Mouse (Mus musculus): ENCODE results near the gene Ror1. TPM values are rescaled to one million over a fixed set of nuclear protein-coding genes. Genes with fewer than 3 reads are reported as not detected.

The Ror1 gene
- polyA plus RNA-seq, 1 experiment from 2014 or later, result 0.29 TPM

DNA sequence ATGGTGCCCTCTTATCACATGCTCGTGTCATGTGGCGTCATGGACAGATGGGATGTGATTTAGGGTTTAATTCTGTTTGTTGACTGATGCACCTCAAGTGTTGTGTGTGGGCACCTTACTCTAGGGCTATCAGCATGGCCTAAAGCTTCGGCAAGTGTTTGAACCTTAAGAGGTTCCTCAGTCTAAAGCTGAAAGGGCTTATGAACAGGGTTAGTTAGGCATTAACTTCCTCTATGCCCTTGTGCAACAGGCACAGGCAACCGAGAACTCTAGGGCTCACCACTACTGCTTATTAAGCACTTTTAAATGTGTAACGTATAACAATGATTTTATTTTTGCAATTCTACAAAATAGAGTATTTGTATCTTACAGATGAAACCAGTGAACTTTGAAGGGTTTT is 162.9 kb downstream of the Ror1 start:
- Histone ChIP-seq H3K4me2 (no peak overlapping the region), H3K4me3 (replicated peaks) (no peak overlapping the region), H3K9me3 (replicated peaks) (no peaks in the 10 kb centered on the region), H3K9ac (no peak overlapping the region), H3K4me1 (replicated peaks) (no peaks in the 10 kb centered on the region), H3K36me3 (replicated peaks) (no peaks in the 10 kb centered on the region), H3K27ac (replicated peaks) (no peak overlapping the region), H3K27me3 (no peaks in the 10 kb centered on the region)
- ATAC-seq (ENCODE audit: insufficient read depth), result peak; percentile 42; the same call in 1 of the 2 replicates
- WGBS (ENCODE audit: insufficient replicate concordance), result 42% methylated on average over 5 of the region's 5 CpGs

DNA sequence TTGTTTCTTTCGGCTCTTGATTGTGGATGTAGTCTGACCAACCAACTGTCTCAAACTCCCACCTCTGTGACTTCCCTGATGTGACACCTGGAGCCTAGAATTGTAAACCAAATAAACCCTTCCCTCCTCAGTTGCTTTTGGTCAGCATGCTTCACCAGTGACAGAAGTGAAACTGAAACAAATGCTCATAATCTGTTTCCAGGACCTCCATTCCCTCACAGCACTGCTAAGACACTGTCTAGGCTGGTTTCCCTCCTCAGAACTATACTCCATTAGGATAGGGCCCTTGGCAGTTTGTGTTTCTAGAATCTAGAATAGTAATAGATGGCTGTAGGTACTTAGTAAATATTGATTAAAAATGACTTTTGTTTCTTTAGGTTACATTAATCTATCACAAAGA is 168.3 kb downstream of the Ror1 start:
- H3K36me3 ChIP-seq (replicated peaks), result no peaks in the 10 kb centered on the region

DNA sequence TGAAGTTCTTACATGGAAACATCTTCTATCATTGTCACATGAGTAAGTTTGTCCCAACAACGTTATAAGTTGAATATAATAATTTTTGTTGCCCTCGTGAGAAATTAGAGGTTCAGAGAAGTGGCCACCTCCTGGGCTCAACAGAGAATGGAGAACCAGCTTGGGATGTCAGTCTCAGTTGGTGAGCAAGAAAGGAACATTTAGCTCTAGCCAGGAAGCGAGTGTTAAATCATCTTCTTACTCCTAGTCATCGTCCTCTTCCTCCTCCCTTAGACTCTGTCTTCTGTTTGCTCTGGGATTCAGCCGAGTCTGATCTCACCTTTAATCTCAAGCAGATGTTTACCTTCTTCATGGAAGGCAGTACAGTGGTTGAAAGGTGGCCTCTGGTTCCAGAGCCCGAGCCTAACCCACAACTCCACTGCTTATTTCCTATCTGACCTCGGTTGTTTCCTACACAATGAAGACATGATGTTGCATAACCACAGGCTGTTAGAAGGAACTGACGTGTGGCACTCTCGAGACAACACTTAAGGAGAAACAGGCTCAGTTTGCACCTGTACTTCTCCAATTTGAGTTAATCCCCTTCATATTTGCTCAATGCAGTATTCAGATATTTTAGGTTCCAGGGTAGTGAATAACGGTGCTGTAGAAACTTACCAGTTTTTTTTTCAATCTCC is 175.6 kb downstream of the Ror1 start:
- H3K4me1 ChIP-seq (replicated peaks), result no peaks in the 10 kb centered on the region
- no peaks in the 10 kb centered on the region for H3K36me3 ChIP-seq (replicated peaks)
- no peak overlapping the region for H3K27ac ChIP-seq (replicated peaks)
- H3K9me3 ChIP-seq (replicated peaks), result no peaks in the 10 kb centered on the region
- H3K4me2 ChIP-seq, result no peak overlapping the region
- no peak overlapping the region for H3K9ac ChIP-seq
- WGBS (ENCODE audit: insufficient replicate concordance), result 19% methylated on average over 10 of the region's 10 CpGs
- no peaks in the 10 kb centered on the region for H3K27me3 ChIP-seq
- no peak overlapping the region for H3K4me3 ChIP-seq (replicated peaks)
- no peak for ATAC-seq (ENCODE audit: insufficient read depth)

More for the DNA sequence above, 168.3 kb downstream of the Ror1 start:
- Histone ChIP-seq H3K4me3 (replicated peaks) (no peak overlapping the region), H3K9ac (no peak overlapping the region), H3K27me3 (no peaks in the 10 kb centered on the region), H3K9me3 (replicated peaks) (no peaks in the 10 kb centered on the region), H3K4me1 (replicated peaks) (no peaks in the 10 kb centered on the region), H3K4me2 (no peak overlapping the region), H3K27ac (replicated peaks) (no peak overlapping the region)
- ATAC-seq (ENCODE audit: insufficient read depth), result no peak
- WGBS (ENCODE audit: insufficient replicate concordance), result 70% methylated on average over 1 of the region's 1 CpGs

DNA sequence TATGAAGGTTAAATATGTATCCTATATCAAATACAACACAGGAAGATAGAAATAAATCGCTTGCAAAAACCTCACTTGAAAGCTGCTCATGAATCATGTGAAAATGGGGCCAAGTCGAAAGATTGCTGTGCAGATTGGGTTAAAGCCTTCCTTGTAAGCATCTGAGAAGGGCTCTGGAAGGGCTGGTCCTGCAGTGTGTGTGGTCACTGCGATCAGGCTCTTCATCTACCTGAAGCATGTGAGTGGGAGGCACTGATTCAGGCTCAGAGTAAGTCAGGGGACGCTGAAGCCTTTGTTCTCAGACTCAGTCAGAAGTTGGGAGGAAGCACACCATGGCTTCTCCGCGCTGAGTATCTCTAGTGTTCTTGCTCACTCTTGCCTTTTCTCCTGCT is 176.1 kb downstream of the Ror1 start:
- H3K4me3 ChIP-seq (replicated peaks), result no peak overlapping the region
- no peak overlapping the region for H3K9ac ChIP-seq
- ATAC-seq (ENCODE audit: insufficient read depth), result no peak
- H3K36me3 ChIP-seq (replicated peaks), result no peaks in the 10 kb centered on the region
- no peaks in the 10 kb centered on the region for H3K4me1 ChIP-seq (replicated peaks)
- H3K9me3 ChIP-seq (replicated peaks), result no peaks in the 10 kb centered on the region
- H3K27me3 ChIP-seq, result no peaks in the 10 kb centered on the region
- H3K4me2 ChIP-seq, result no peak overlapping the region
- H3K27ac ChIP-seq (replicated peaks), result no peak overlapping the region
- 41% methylated on average over 6 of the region's 6 CpGs for WGBS (ENCODE audit: insufficient replicate concordance)

DNA sequence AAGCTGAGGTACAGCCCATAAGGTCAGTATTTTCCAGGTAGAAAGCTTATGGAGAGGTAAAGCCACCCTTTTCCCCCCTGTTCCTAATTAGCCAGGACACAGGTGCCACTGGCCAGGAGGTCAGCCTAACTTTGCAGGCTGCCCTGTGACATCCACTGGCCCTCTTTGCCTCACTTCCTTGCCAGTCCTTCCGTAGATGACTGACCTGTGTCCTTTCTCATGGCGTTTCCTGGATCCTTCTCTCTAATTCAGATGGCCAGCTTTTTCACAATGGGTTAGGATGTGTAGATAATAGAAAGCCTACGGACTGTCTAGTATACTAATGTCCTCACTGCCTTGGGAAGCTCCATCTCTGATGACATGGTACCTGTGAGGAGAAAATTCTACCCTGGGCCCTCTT is 177.8 kb downstream of the Ror1 start:
- H3K4me3 ChIP-seq (replicated peaks), result no peak overlapping the region

DNA sequence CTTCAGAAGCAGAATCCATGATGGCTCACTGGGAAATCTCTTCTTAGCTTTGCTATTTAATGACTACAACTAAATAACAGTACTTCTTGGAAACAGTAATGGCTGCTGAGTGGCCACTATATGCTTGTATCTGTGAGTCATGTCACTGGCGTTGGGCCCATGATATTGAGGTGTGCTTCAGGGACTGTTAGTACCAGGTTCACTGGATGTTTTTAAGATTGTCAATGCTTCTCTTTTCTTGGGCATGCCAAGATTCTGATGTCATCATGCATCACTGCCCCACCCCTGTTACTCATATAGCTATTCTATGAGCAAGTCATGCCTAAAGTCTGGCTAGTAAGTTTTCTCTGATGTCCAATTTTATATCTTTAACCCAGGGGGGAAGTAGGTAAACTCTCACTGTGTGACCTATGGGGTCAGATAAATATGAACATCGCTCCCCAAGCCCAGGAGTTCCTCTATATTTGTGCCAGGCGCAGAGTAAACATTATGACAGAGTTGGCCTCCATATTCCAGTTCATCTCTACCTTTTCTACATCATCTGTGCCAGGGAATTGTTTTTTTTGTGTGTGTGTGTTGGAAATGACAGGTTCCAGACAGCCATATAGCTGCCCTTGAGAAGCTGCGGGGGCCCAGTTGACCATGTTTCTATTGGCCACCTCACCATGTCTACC is 178.4 kb downstream of the Ror1 start:
- no peak overlapping the region for H3K4me3 ChIP-seq (replicated peaks)
- no peaks in the 10 kb centered on the region for H3K27me3 ChIP-seq
- no peak overlapping the region for H3K27ac ChIP-seq (replicated peaks)
- H3K9ac ChIP-seq, result no peak overlapping the region
- H3K4me1 ChIP-seq (replicated peaks), result no peaks in the 10 kb centered on the region
- no peak overlapping the region for H3K4me2 ChIP-seq
- no peaks in the 10 kb centered on the region for H3K9me3 ChIP-seq (replicated peaks)
- WGBS (ENCODE audit: insufficient replicate concordance), result 62% methylated on average over 4 of the region's 4 CpGs
- no peak for ATAC-seq (ENCODE audit: insufficient read depth)
- H3K36me3 ChIP-seq (replicated peaks), result no peaks in the 10 kb centered on the region

More for the DNA sequence above, 177.8 kb downstream of the Ror1 start:
- WGBS (ENCODE audit: insufficient replicate concordance), result 54% methylated on average over 3 of the region's 3 CpGs
- no peak for ATAC-seq (ENCODE audit: insufficient read depth)
- H3K9ac ChIP-seq, result no peak overlapping the region
- no peak overlapping the region for H3K27ac ChIP-seq (replicated peaks)
- no peaks in the 10 kb centered on the region for H3K9me3 ChIP-seq (replicated peaks)
- H3K4me1 ChIP-seq (replicated peaks), result no peaks in the 10 kb centered on the region
- no peaks in the 10 kb centered on the region for H3K36me3 ChIP-seq (replicated peaks)
- H3K27me3 ChIP-seq, result no peaks in the 10 kb centered on the region
- H3K4me2 ChIP-seq, result no peak overlapping the region

DNA sequence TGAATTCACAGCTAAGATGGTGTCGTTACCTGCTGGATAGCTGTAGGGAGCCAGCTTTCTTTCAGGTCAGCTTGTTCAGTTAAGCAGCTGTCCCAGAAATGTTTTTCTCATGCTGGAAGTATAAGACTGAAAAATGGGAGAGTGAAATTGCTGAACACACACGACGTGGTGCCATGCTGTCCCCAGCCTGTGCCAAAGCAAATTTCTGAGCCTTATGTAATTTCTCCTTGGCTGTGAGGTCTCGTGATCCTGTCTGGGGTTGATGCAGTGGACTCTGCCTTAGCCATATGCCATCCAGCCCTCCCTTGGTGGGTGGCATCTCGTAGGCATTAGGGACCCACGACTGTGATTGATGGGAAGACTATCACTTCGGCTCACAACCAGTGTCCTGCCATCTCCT is 180.9 kb downstream of the Ror1 start:
- H3K9ac ChIP-seq, result no peak overlapping the region
- H3K27ac ChIP-seq (replicated peaks), result no peak overlapping the region
- H3K27me3 ChIP-seq, result no peaks in the 10 kb centered on the region
- H3K4me2 ChIP-seq, result no peak overlapping the region
- ATAC-seq (ENCODE audit: insufficient read depth), result no peak
- no peaks in the 10 kb centered on the region for H3K9me3 ChIP-seq (replicated peaks)
- H3K36me3 ChIP-seq (replicated peaks), result no peaks in the 10 kb centered on the region
- no peaks in the 10 kb centered on the region for H3K4me1 ChIP-seq (replicated peaks)
- no peak overlapping the region for H3K4me3 ChIP-seq (replicated peaks)
- 58% methylated on average over 7 of the region's 7 CpGs for whole genome bisulfite sequencing (ENCODE audit: insufficient replicate concordance)

DNA sequence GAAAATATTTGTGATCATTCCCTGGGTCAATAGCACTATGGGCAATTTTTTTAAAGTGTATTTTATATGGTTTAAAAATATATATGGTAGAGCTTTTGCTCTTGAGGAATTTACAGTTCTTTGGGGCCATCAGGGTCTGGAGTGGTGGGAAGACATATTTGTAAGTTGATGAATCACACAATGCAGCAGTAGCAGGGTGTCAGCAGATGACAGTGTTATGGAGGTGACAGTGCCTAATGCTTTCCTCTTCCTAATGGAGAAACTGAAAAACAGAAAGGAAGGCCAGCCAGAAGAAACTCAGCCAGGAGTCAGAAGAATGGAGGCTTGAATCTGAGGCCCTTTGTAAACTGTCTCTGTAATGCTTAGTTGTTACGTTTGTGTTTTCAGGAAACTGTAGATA is 181.4 kb downstream of the Ror1 start:
- H3K4me2 ChIP-seq, result no peak overlapping the region
- no peak for ATAC-seq (ENCODE audit: insufficient read depth)

DNA sequence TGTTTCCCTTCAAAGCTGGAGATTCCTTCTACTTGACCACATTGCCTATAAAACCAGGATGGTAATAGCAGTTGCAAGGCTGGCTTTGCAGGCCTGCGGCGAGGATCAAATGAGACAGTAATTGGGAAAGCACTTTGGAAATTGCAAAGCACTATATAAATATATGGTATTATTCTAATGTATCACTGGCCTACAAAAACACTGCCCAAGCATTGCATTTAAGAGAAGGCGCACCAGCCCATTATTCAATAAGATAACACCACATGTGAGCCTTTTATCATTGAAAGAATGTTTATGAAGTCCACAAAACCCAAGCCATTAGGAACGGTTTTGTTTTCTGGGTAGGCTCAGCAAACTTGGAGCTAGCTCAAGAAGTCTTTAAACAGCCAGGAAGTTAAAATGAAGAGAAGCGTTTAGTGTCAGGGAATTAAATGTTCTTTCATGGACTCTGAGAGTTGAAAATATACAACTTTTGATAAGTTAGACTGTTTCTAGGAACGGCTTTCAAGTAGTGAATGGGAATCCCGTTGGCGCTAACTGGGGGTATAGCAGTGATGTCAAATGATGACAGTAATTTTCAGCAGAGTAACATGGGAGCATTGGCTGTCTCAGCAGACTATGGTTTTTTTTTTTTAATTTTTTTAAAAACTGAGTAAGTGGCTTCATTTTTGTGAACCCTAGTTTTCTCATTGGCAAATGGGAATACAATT is 187.7 kb downstream of the Ror1 start:
- Histone ChIP-seq H3K9ac (no peak overlapping the region), H3K36me3 (replicated peaks) (no peaks in the 10 kb centered on the region), H3K4me2 (no peak overlapping the region), H3K27me3 (no peaks in the 10 kb centered on the region), H3K4me1 (replicated peaks) (no peaks in the 10 kb centered on the region), H3K9me3 (replicated peaks) (no peaks in the 10 kb centered on the region), H3K27ac (replicated peaks) (no peak overlapping the region), H3K4me3 (replicated peaks) (no peak overlapping the region)
- 66% methylated on average over 8 of the region's 8 CpGs for WGBS (ENCODE audit: insufficient replicate concordance)
- no peak for ATAC-seq (ENCODE audit: insufficient read depth)

More for the DNA sequence above, 181.4 kb downstream of the Ror1 start:
- Histone ChIP-seq H3K27me3 (no peaks in the 10 kb centered on the region), H3K9me3 (replicated peaks) (no peaks in the 10 kb centered on the region), H3K9ac (no peak overlapping the region), H3K4me1 (replicated peaks) (no peaks in the 10 kb centered on the region), H3K4me3 (replicated peaks) (no peak overlapping the region), H3K36me3 (replicated peaks) (no peaks in the 10 kb centered on the region), H3K27ac (replicated peaks) (no peak overlapping the region)
- 54% methylated on average over 1 of the region's 1 CpGs for WGBS (ENCODE audit: insufficient replicate concordance)

DNA sequence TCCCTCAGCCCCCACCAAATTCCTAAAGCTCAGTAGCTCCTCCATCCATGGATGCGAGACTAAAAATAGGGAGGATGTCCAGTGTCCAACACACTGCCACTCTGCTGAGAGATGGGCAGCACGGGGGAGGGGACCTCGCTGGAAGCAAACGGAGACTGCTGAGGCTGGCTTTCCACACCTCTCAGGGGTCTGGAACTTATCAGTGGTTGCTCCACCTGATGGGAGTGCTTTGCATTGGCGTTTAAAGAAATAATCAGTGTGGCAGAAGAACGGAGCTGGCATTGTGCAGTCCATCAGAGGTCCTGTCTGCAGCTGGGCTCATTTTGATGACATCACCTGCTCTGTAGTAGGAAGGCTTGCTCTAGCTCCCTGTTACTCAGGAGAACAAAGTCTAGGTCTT is 188.9 kb downstream of the Ror1 start:
- Histone ChIP-seq H3K27me3 (no peaks in the 10 kb centered on the region), H3K4me2 (no peak overlapping the region), H3K9me3 (replicated peaks) (no peaks in the 10 kb centered on the region), H3K4me1 (replicated peaks) (no peaks in the 10 kb centered on the region), H3K36me3 (replicated peaks) (no peaks in the 10 kb centered on the region), H3K9ac (no peak overlapping the region), H3K27ac (replicated peaks) (no peak overlapping the region), H3K4me3 (replicated peaks) (no peak overlapping the region)
- no peak for ATAC-seq (ENCODE audit: insufficient read depth)
- 65% methylated on average over 6 of the region's 6 CpGs for WGBS (ENCODE audit: insufficient replicate concordance)

DNA sequence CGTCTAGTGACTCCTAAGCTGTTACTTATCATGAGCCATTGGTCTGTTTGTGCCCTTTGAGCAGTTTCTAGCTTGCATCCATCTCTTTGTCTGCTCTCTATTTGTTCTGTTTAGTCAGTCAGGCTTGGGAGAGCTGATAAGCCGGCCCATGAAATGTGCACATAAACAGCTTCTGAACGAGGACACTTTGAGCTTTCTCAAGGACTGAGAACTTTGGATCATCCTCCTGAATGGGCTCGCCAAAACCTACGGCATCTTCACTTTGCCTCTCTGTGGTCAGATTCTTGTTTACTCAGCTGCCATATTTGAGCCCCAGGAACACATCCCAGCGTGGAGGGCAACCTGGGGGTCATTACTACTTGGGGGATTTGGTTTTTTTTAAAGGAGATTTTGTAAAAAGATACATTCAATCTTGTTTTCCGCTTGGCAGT is 190.5 kb downstream of the Ror1 start:
- no peak overlapping the region for H3K4me3 ChIP-seq (replicated peaks)
- H3K4me1 ChIP-seq (replicated peaks), result no peaks in the 10 kb centered on the region
- WGBS (ENCODE audit: insufficient replicate concordance), result 51% methylated on average over 7 of the region's 7 CpGs
- H3K9ac ChIP-seq, result no peak overlapping the region
- H3K36me3 ChIP-seq (replicated peaks), result no peaks in the 10 kb centered on the region
- H3K4me2 ChIP-seq, result no peak overlapping the region
- no peak for ATAC-seq (ENCODE audit: insufficient read depth)
- no peaks in the 10 kb centered on the region for H3K27me3 ChIP-seq
- no peak overlapping the region for H3K27ac ChIP-seq (replicated peaks)
- H3K9me3 ChIP-seq (replicated peaks), result no peaks in the 10 kb centered on the region

All from liver, embryonic 15.5 days (tissue).